In genomic region chr19:4672401-4672800, GRCm38 (mm10) we compare ENCODE assay signal across 23 mouse cellular contexts. TPM values are rescaled to one million over a fixed set of nuclear protein-coding genes. Genes with fewer than 3 reads are reported as not detected.
DNase-seq lines count a peak whose midpoint lies in the region; ATAC-seq and TF ChIP-seq lines count a peak whose summit lies in the region.
"Had no signal": no experiment of that assay in that cellular context is flagged by ENCODE, and none has a peak within 500 bp of the region (broad histone marks: within the 10 kb centered on the region; RNA-seq: fewer than 3 reads in every experiment).

No protein-coding gene starts in this region.

- TF ChIP-seq CTCF in C2C12 (IDR thresholded peaks at IDR 0.05; ENCODE audit: control insufficient read depth, insufficient read depth, insufficient read length), result no peak

- H3K4me3 ChIP-seq in embryonic facial prominence, embryonic 14.5 days (ENCODE audit: low read depth, low read length), result no peak overlapping the region
- no peak overlapping the region for H3K4me3 ChIP-seq in embryonic facial prominence, embryonic 10.5 days
- H3K4me3 ChIP-seq in C2C12 (ENCODE audit: insufficient read depth, poor library complexity, severe bottlenecking), result no peak overlapping the region
- no peak overlapping the region for H3K4me3 ChIP-seq in myocyte
- H3K4me3 ChIP-seq: embryonic facial prominence, embryonic 13.5 days; forebrain, embryonic 10.5 days; forebrain, embryonic 15.5 days; heart, embryonic 10.5 days; hindbrain, embryonic 12.5 days had no signal

- H3K27ac ChIP-seq in embryonic facial prominence, embryonic 14.5 days (replicated peaks; ENCODE audit: low read depth, low read length), result no peak overlapping the region
- H3K27ac ChIP-seq in embryonic facial prominence, embryonic 10.5 days (replicated peaks), result no peak overlapping the region
- H3K27ac ChIP-seq: embryonic facial prominence, embryonic 13.5 days; forebrain, embryonic 10.5 days; forebrain, embryonic 15.5 days; heart, embryonic 10.5 days; hindbrain, embryonic 12.5 days had no signal

- H3K79me2 ChIP-seq in C2C12 (ENCODE audit: control insufficient read depth, insufficient read depth) (no peaks in the 10 kb centered on the region), myocyte (ENCODE audit: control insufficient read depth, insufficient read depth) (no peaks in the 10 kb centered on the region)

- no peaks in the 10 kb centered on the region for H3K9me3 ChIP-seq in embryonic facial prominence, embryonic 14.5 days (ENCODE audit: control insufficient read depth, low read length)
- no peaks in the 10 kb centered on the region for H3K9me3 ChIP-seq in embryonic facial prominence, embryonic 10.5 days
- H3K9me3 ChIP-seq: embryonic facial prominence, embryonic 13.5 days; forebrain, embryonic 10.5 days; forebrain, embryonic 15.5 days; heart, embryonic 10.5 days; hindbrain, embryonic 12.5 days had no signal

- no peak overlapping the region for H3K9ac ChIP-seq in embryonic facial prominence, embryonic 14.5 days (ENCODE audit: low read depth, low read length)
- H3K9ac ChIP-seq: embryonic facial prominence, embryonic 13.5 days; forebrain, embryonic 15.5 days; hindbrain, embryonic 12.5 days had no signal

- DNase-seq in embryonic facial prominence, embryonic 14.5 days (ENCODE audit: low spot score), result peak; percentile 2
- no peak for DNase-seq in embryonic facial prominence, embryonic 10.5 days (ENCODE audit: low spot score)
- DNase-seq in NIH3T3 (ENCODE audit: low read depth), result peak; percentile 73
- no peak for DNase-seq in right cerebral cortex, adult 18-20 months
- DNase-seq in layer of hippocampus, adult 9-10 months (ENCODE audit: low spot score), result no peak
- DNase-seq: B cell, adult 2 months; cerebellum, adult 11-12 months; cerebellum, adult 9-10 months; cerebellum, postnatal 25 days; gastrocnemius, postnatal 36 days; heart, adult 11 months; heart, postnatal 10 days; heart, postnatal 4 days had no signal

- H3ac ChIP-seq in C2C12 (ENCODE audit: control insufficient read depth, insufficient read length, low read depth), result no peak overlapping the region
- H3ac ChIP-seq in myocyte (ENCODE audit: control insufficient read depth, insufficient read length), result no peak overlapping the region

- H3K4me1 ChIP-seq in embryonic facial prominence, embryonic 14.5 days (ENCODE audit: control insufficient read depth, insufficient read depth, low read length), result no peaks in the 10 kb centered on the region
- H3K4me1 ChIP-seq in embryonic facial prominence, embryonic 10.5 days, result no peaks in the 10 kb centered on the region
- H3K4me1 ChIP-seq: embryonic facial prominence, embryonic 13.5 days; forebrain, embryonic 15.5 days; heart, embryonic 10.5 days; hindbrain, embryonic 12.5 days had no signal

- H3K4me2 ChIP-seq in embryonic facial prominence, embryonic 14.5 days (ENCODE audit: low read depth, low read length), result no peak overlapping the region
- H3K4me2 ChIP-seq in myocyte (ENCODE audit: low read depth), result peak overlapping the region; percentile 26
- H3K4me2 ChIP-seq: embryonic facial prominence, embryonic 13.5 days; forebrain, embryonic 15.5 days; hindbrain, embryonic 12.5 days had no signal

- TF ChIP-seq POLR2A in myocyte (IDR thresholded peaks at IDR 0.05; ENCODE audit: insufficient read length, low read depth), result no peak

- no peak for ATAC-seq in embryonic facial prominence, embryonic 14.5 days (ENCODE audit: low read depth)
- ATAC-seq: forebrain, embryonic 15.5 days; hindbrain, embryonic 16.5 days; inflammation-experienced regulatory T-cells, adult 6 months; intestine, postnatal 0 days had no signal

- 68% methylated on average over 6 of the region's 6 CpGs for WGBS in embryonic facial prominence, embryonic 14.5 days
- WGBS in embryonic facial prominence, embryonic 10.5 days, result 73% methylated on average over 6 of the region's 6 CpGs

- H3K79me3 ChIP-seq in C2C12 (ENCODE audit: low read depth), result no peaks in the 10 kb centered on the region

- H3K27me3 ChIP-seq in embryonic facial prominence, embryonic 14.5 days (replicated peaks; ENCODE audit: control insufficient read depth, insufficient read depth, low read length), result no peaks in the 10 kb centered on the region
- no peaks in the 10 kb centered on the region for H3K27me3 ChIP-seq in embryonic facial prominence, embryonic 10.5 days (replicated peaks; ENCODE audit: low read depth, poor library complexity, severe bottlenecking)
- no peaks in the 10 kb centered on the region for H3K27me3 ChIP-seq in C2C12 (ENCODE audit: control insufficient read depth, insufficient read depth, insufficient read length)
- H3K27me3 ChIP-seq in myocyte (ENCODE audit: control insufficient read depth, insufficient read depth, insufficient read length), result no peaks in the 10 kb centered on the region
- H3K27me3 ChIP-seq: embryonic facial prominence, embryonic 13.5 days; forebrain, embryonic 15.5 days; hindbrain, embryonic 12.5 days had no signal

- no peaks in the 10 kb centered on the region for H3K36me3 ChIP-seq in embryonic facial prominence, embryonic 14.5 days (ENCODE audit: control insufficient read depth, insufficient read depth, low read length)
- H3K36me3 ChIP-seq in embryonic facial prominence, embryonic 10.5 days (replicated peaks), result no peaks in the 10 kb centered on the region
- H3K36me3 ChIP-seq in C2C12 (ENCODE audit: control insufficient read depth, insufficient read depth) (no peaks in the 10 kb centered on the region), myocyte (ENCODE audit: control insufficient read depth, insufficient read depth) (no peaks in the 10 kb centered on the region)
- H3K36me3 ChIP-seq: embryonic facial prominence, embryonic 13.5 days; forebrain, embryonic 10.5 days; forebrain, embryonic 15.5 days; heart, embryonic 10.5 days; hindbrain, embryonic 12.5 days had no signal

TF ChIP-seq in C2C12, 6 proteins besides CTCF, POLR2A, EP300 and RAD21:
- TF ChIP-seq USF1 (IDR thresholded peaks at IDR 0.05; ENCODE audit: low read depth) (no peak), MYOG (IDR thresholded peaks at IDR 0.05; ENCODE audit: control insufficient read depth, extremely low read depth, insufficient read length) (no peak), FOSL1 (IDR thresholded peaks at IDR 0.05; ENCODE audit: insufficient read depth, low read length, poor library complexity, severe bottlenecking) (no peak), CEBPB (IDR thresholded peaks at IDR 0.05; ENCODE audit: low read depth) (no peak), MAX (IDR thresholded peaks at IDR 0.05) (no peak), MYOD1 (IDR thresholded peaks at IDR 0.05; ENCODE audit: control insufficient read depth, insufficient read length, low read depth) (peak; percentile 27)

TF ChIP-seq in myocyte, 11 proteins besides CTCF, POLR2A, EP300 and RAD21:
- peak in 1 of 3 experiments; percentile 27 for TF ChIP-seq MYOD1 (IDR thresholded peaks at IDR 0.05; ENCODE audit: control insufficient read depth in 1 of 3, insufficient read length in 2 of 3, low read depth in 2 of 3)
- TF ChIP-seq E2F4 (IDR thresholded peaks at IDR 0.05; ENCODE audit: insufficient read depth), result no peak
TF ChIP-seq in myocyte: peak in this region for 1.

RNA-seq across cellular contexts. Expression of gene Gm960, which starts 26.1 kb away (rescaled TPM):
- 3.9 and 4.6 TPM in 2 replicates for polyA plus RNA-seq in embryonic facial prominence, embryonic 14.5 days (2014; fragmentation: Nextera tagmentation; extraction: Ambion mirVana)
- polyA plus RNA-seq in embryonic facial prominence, embryonic 10.5 days (2016; fragmentation: Nextera tagmentation; extraction: Ambion mirVana), result 2.0 and 2.6 TPM in 2 replicates
- 0.96 TPM for polyA plus RNA-seq in C2C12 (2012; fragmentation: generic; extraction: Trizol)
- polyA plus RNA-seq in myocyte (2012; fragmentation: generic; extraction: Trizol), result 0.90 TPM
- polyA plus RNA-seq: inflammation-experienced regulatory T-cells, adult 6 months had no signal

RNA-seq across cellular contexts. Expression of gene Sptbn2, which starts 38.6 kb away (rescaled TPM):
- 3.7 and 4.0 TPM in 2 replicates for polyA plus RNA-seq in embryonic facial prominence, embryonic 14.5 days (2014; fragmentation: Nextera tagmentation; extraction: Ambion mirVana)
- polyA plus RNA-seq in embryonic facial prominence, embryonic 10.5 days (2016; fragmentation: Nextera tagmentation; extraction: Ambion mirVana), result 7.7 and 8.9 TPM in 2 replicates
- polyA plus RNA-seq in C2C12 (2012; fragmentation: generic; extraction: Trizol) (0.15 TPM), myocyte (2012; fragmentation: generic; extraction: Trizol) (0.56 TPM)

RNA-seq across cellular contexts. Expression of gene Rce1, which starts 47.0 kb away (rescaled TPM):
- 52.1 and 62.8 TPM in 2 replicates for polyA plus RNA-seq in embryonic facial prominence, embryonic 14.5 days (2014; fragmentation: Nextera tagmentation; extraction: Ambion mirVana)
- 75.5 and 82.9 TPM in 2 replicates for polyA plus RNA-seq in embryonic facial prominence, embryonic 10.5 days (2016; fragmentation: Nextera tagmentation; extraction: Ambion mirVana)
- 56.9 TPM for polyA plus RNA-seq in C2C12 (2012; fragmentation: generic; extraction: Trizol)
- 43.8 TPM for polyA plus RNA-seq in myocyte (2012; fragmentation: generic; extraction: Trizol)

RNA-seq across cellular contexts. Expression of gene Lrfn4, which starts 56.9 kb away (rescaled TPM):
- polyA plus RNA-seq in embryonic facial prominence, embryonic 14.5 days (2014; fragmentation: Nextera tagmentation; extraction: Ambion mirVana), result 7.4 and 9.7 TPM in 2 replicates
- 6.8 TPM in 2 replicates for polyA plus RNA-seq in embryonic facial prominence, embryonic 10.5 days (2016; fragmentation: Nextera tagmentation; extraction: Ambion mirVana)
- polyA plus RNA-seq in C2C12 (2012; fragmentation: generic; extraction: Trizol), result 40.8 TPM
- 22.0 TPM for polyA plus RNA-seq in myocyte (2012; fragmentation: generic; extraction: Trizol)

Comparison
In these comparisons a context has a peak if more than half of its experiments do, and no peak if none do; other contexts are left out.
1. DNase-seq: peak in embryonic facial prominence, embryonic 14.5 days (single experiment) and NIH3T3 (single experiment); none in embryonic facial prominence, embryonic 10.5 days (single experiment), right cerebral cortex, adult 18-20 months (single experiment) and layer of hippocampus, adult 9-10 months (single experiment).